Mouse (Mus musculus) kidney, adult 8-10 months (tissue): ENCODE results near the gene Aox2.

Source experiments
- DNase-seq, 2 experiments: peaks; one replicate each; pipeline ENCODE4 v3.0.0; 2022

The Aox2 gene

DNA sequence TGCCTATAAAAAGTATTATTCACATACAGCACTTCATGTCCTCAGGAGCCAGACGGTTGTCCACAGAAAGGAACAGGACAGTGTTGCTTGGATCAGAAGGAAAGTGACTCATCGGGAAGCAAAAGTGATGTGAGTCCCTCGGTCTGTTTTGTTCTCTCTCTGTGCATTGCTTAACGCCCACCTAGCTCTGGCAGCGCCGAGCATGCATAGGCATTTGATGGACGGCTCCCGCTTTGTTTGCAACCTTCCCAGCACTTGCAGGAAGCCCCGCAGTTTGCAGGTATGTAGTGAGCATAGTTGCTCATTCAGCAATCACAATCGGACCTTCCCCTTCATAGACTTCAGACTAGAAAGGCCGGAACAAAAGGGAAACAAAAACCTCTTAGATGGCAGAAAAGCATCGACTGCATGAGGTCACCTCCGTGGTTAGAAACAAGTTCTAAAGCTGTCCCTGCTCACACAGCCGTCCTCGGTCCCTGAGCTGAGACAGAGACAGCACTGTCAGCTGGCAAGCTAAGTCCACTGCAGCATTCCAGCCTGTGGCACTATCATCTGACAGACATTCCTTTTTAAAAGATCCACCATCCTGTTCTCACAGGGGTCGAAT, 11.8 kb downstream of the Aox2 start:
- DNase-seq, result no peak

GRCm38 (mm10) chr1:58291394-58292300, 13.5 kb downstream of the Aox2 start:
- no peak for DNase-seq

DNA sequence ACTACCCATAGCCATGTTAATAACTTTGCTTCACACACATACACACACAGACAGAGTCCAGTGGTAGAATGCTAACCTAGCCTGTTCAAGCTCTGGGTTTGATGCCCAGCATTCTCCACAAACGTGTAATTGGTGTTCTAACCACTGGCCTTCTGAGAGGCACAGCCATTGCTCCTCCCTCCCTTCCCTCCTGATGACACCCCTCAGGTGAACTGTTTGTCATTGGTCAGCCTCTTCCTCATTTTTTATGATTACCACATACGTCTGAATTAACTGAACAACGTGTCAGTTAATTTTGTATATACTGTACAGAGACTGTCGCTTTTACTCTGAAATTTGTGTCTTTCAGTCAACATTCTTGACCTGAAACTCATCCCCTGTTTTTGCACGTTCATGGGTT, 16.6 kb downstream of the Aox2 start:
- no peak for DNase-seq

DNA sequence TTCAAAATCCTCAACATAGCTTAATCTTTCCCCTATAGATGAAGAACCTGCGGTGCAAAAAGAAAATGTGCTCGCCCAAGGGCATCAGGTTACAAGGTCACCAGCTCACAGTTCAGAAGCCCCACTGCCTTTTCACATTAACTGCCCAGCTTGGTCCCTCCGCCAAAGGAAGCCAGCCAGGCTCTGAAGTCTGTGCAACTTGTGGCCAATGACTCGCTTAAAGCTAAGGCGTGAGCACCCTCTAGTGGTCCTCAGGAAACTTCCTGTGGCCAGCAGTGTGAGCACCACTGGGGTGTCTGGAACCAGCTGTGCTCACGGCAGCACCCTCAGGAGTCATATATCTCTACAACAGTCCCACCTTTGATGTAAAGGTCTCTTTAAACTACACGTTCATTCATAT, 18.2 kb downstream of the Aox2 start:
- DNase-seq, result peak; percentile 52 to 68

GRCm38 (mm10) chr1:58296821-58297220, 18.7 kb downstream of the Aox2 start:
- no peak for DNase-seq

DNA sequence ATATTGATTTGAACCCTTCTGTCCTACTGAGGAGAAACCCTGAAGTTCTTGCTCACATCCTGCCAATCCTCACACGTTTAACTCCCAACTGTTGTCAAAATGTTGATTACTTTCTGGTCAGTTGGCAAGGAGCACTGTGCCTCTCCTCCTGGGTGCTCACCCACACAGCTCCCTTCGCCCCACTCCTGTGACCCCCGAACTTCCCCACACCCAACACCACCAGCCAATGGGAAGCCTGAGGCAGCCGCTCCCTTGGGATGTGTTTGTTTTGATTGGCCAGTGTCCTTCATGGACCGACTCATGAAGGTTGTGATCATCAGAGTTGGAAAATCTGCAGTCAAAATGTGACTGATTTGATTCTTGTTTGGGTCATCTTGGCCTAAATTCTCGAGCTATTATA, 20.2 kb downstream of the Aox2 start:
- DNase-seq, result no peak

DNA sequence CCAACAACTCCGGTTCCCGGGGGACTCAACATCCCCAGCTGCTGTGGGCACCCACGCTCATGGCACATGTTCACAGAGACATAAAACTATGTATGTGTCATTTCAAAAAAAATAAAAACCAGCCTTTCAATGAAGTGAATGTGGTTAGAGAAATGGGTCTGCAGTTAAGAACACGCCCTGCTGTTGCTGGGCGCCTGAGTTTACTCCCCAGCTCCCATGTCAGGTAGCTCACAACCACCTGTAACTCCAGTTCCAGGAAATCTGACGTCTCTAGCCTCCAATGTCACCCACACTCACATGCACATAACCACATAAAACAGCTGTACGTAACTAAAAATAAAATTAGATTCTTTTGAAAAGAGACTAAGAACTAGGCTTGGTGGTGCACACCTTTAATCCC, 22.9 kb downstream of the Aox2 start:
- DNase-seq, result no peak

GRCm38 (mm10) chr1:58302015-58302414, 23.9 kb downstream of the Aox2 start:
- DNase-seq, result no peak

DNA sequence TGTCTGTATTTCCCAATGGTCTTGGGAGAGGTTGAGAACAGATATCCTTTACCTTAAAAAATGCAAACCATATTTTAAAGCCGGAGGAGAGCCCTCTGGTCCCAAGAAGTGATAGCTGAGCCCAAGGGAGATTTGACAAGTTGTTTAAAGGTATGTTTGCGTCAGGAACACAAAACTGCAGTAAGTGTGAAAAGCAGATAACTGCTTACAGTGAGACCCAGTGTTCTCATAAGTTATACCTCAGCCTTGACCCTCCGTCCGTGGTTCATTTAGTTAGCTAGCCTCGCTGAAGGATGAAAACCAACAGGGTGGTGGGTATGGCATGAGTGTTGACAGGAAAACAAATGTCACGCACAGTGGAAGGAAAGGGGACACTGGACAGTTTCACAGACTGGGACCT, 24.9 kb downstream of the Aox2 start:
- DNase-seq, result no peak

GRCm38 (mm10) chr1:58303726-58304125, 25.6 kb downstream of the Aox2 start:
- DNase-seq, result no peak

GRCm38 (mm10) chr1:58304296-58304695, 26.2 kb downstream of the Aox2 start:
- DNase-seq, result no peak

- DNase-seq, result peak; percentile 32 to 61
Measured at GRCm38 (mm10) chr1:58307181-58307580, 29.1 kb downstream of the Aox2 start.

- DNase-seq, result no peak
Measured at GRCm38 (mm10) chr1:58308594-58308993, 30.5 kb downstream of the Aox2 start.

DNA sequence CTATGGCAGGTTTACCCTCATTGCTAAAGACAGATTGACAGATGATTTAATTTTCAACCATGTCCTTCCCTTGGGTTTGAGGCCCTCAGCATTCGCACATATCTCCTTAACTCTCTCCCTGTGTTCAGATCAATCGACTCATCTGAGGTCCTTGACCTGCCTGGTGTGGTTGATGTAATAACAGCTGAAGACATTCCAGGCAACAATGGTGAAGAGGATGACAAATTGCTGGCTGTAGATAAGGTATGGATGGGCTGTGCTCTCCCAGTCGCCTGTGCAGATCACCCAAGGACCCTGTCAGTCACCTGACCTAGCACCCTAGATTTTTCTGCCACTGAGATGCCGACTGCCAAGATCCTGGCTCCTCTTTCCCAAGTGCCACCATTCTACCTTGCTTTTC, 31.7 kb downstream of the Aox2 start:
- DNase-seq, result no peak

GRCm38 (mm10) chr1:58311221-58311864, 33.2 kb downstream of the Aox2 start:
- no peak for DNase-seq

DNA sequence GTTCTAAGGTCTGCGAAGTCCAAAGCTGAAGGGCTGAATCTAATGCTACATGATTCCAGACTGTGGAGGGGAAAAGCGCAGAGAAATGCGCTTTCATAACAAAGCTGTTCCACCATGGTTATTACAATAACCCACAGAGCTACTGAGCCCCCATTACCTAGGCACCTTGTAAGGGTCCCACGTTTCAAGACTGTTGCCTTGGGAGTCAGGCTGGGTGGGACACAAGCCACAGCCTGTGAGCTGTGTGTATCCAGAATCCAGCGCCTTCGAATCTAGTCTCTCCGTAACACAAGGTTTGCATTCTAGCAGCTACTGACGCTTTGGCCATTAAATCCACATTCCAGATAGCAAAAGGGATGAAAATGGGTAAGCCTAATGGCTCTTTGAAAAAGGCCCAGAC, 35.0 kb downstream of the Aox2 start:
- DNase-seq, result no peak

- DNase-seq, result no peak
Measured at GRCm38 (mm10) chr1:58315532-58315931, 37.4 kb downstream of the Aox2 start.

DNA sequence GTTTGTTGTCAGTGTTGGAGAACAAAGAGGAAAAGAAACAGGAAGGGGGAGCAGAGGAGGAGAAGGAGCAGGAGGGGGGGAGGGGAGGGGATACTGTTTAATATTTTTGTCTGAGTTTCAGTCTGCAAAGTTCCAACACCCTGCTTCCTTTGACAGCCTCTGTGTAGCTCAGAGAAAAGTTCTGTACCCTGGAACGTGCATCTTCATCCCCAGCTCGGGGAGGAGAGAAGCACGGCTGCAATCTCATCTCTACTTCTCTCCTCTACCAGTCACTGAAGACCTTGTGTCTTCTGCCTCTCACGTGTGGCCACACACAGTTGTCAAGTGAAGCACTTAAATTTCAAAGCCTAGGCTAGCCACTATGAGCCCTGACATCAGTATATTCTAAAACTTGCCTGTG, 55.1 kb downstream of the Aox2 start:
- no peak for DNase-seq

- no peak for DNase-seq
Measured at GRCm38 (mm10) chr1:58339901-58340300, 61.8 kb downstream of the Aox2 start.

DNA sequence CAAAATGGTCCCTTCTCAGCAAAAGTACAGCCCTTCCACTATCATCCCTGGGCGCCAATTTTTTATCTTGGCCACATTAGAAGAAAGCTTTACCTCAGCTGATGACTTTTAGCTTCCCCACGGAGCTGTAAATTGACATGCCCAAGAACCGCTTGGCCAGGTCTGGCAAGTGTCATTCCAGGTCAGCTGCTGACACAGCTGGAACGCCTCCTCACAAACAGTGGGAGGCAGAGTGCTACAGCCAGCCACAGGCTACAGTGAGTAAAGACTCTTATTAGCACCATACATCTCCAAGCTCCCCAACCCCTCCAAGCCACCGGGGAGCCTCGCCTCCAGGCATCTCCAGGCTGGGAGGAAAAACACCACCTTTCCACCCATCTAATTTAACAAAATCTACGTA, 63.5 kb downstream of the Aox2 start:
- peak; percentile 60 to 72 for DNase-seq

- DNase-seq, result no peak
Measured at GRCm38 (mm10) chr1:58343861-58344260, 65.7 kb downstream of the Aox2 start.

GRCm38 (mm10) chr1:58344570-58344969, 66.4 kb downstream of the Aox2 start:
- DNase-seq, result no peak

GRCm38 (mm10) chr1:58346159-58346558, 68.0 kb downstream of the Aox2 start:
- DNase-seq, result no peak

- no peak for DNase-seq
Measured at GRCm38 (mm10) chr1:58348712-58349111, 70.6 kb downstream of the Aox2 start.
